Mouse (Mus musculus): ENCODE data around the gene Nrn1. TPM values are rescaled to one million over a fixed set of nuclear protein-coding genes. Genes with fewer than 3 reads are reported as not detected.

The Nrn1 gene
- polyA plus RNA-seq, 1 experiment from 2014 or later = 6.9 TPM

DNA sequence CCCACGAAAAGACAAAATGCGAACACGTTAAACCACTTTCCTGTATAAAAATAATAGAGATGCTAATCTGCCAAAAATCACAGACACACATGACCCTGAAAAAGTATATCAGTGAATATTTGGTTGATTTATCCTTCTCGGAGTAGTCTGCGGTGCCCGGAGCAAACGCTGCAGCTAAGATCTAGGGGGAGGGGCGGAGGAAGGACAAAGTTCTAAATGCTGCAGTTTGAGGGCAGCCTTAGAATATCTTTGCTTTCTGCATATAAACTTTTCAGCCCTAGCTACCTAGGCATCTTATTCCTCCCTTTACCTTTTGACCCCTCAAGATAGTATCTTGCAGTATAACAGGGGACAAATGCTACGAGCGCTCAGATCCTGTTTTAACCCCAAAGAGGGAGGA lies 1.4 kb downstream of the Nrn1 start:
- no peak overlapping the region for H3K27ac ChIP-seq (ENCODE audit: low read depth, low read length)
- H3K4me1 ChIP-seq (replicated peaks; ENCODE audit: control insufficient read depth, insufficient read depth, low read length) = no peaks in the 10 kb centered on the region; the same call in 1 of the 2 replicates
- 2% methylated on average over 10 of the region's 10 CpGs for WGBS
- no peak for DNase-seq (ENCODE audit: low spot score)
- no peak overlapping the region for H3K4me3 ChIP-seq (ENCODE audit: low read depth, low read length)
- H3K9me3 ChIP-seq (ENCODE audit: control insufficient read depth, low read length) = no peaks in the 10 kb centered on the region
- no peaks in the 10 kb centered on the region for H3K36me3 ChIP-seq (ENCODE audit: control insufficient read depth, insufficient read depth, low read length)
- H3K9ac ChIP-seq (ENCODE audit: low read depth, low read length) = no peak overlapping the region
- no peak overlapping the region for H3K4me2 ChIP-seq
- peaks cover 89% of the 10 kb centered on the region for H3K27me3 ChIP-seq (replicated peaks; ENCODE audit: control insufficient read depth, insufficient read depth, low read length)
- no peak for ATAC-seq (replicated peaks; ENCODE audit: low FRiP score)

GRCm38 (mm10) chr13:36732891-36733490 lies 1.9 kb downstream of the Nrn1 start:
- Histone ChIP-seq H3K4me3 (ENCODE audit: low read depth, low read length) (no peak overlapping the region), H3K27ac (ENCODE audit: low read depth, low read length) (no peak overlapping the region), H3K36me3 (ENCODE audit: control insufficient read depth, insufficient read depth, low read length) (no peaks in the 10 kb centered on the region), H3K4me2 (no peak overlapping the region), H3K9me3 (ENCODE audit: control insufficient read depth, low read length) (no peaks in the 10 kb centered on the region), H3K27me3 (replicated peaks; ENCODE audit: control insufficient read depth, insufficient read depth, low read length) (peaks cover 94% of the 10 kb centered on the region), H3K9ac (ENCODE audit: low read depth, low read length) (no peak overlapping the region), H3K4me1 (replicated peaks; ENCODE audit: control insufficient read depth, insufficient read depth, low read length) (no peaks in the 10 kb centered on the region; the same call in 1 of the 2 replicates)
- DNase-seq (ENCODE audit: low spot score) = no peak
- ATAC-seq (replicated peaks; ENCODE audit: low FRiP score) = no peak
- WGBS = 6% methylated on average over 6 of the region's 6 CpGs

DNA sequence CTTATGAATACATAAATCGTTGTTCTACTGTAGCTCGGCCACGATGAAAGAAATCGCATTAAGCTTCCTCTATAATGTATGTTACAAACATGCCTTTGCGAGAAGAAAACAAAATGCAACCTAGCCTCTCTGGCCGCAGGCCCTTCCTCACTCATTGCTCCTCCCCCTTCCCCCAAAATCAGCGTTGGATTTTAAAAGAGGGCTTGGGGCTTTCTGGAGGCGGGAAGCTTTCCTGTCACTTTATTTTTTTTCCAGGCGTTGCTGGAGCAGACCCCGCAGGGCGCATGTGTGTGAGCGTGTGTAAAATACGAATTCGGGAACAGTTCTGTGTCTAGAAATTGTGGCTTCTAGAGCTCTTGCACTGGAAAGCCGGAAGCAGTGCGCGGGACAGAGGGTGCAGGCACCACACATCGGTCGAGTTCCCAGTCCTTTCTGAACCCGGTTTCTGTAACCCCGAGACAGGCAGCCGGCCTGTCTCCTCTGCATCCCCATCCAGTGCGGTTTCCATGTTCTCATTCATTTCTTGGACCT lies 2.9 kb downstream of the Nrn1 start:
- no peak overlapping the region for H3K9ac ChIP-seq (ENCODE audit: low read depth, low read length)
- H3K27ac ChIP-seq (ENCODE audit: low read depth, low read length) = no peak overlapping the region
- DNase-seq (ENCODE audit: low spot score) (peak; percentile 39), ATAC-seq (replicated peaks; ENCODE audit: low FRiP score) (no peak)
- peaks cover under 1% of the 10 kb centered on the region; the same call in 1 of the 2 replicates for H3K4me1 ChIP-seq (replicated peaks; ENCODE audit: control insufficient read depth, insufficient read depth, low read length)
- H3K27me3 ChIP-seq (replicated peaks; ENCODE audit: control insufficient read depth, insufficient read depth, low read length) = peaks cover 99% of the 10 kb centered on the region
- H3K4me2 ChIP-seq = peak overlapping the region; percentile 38
- no peaks in the 10 kb centered on the region for H3K9me3 ChIP-seq (ENCODE audit: control insufficient read depth, low read length)
- under 1% methylated on average over 23 of the region's 23 CpGs for WGBS
- no peaks in the 10 kb centered on the region for H3K36me3 ChIP-seq (ENCODE audit: control insufficient read depth, insufficient read depth, low read length)
- peak overlapping the region; percentile 33 for H3K4me3 ChIP-seq (ENCODE audit: low read depth, low read length)

DNA sequence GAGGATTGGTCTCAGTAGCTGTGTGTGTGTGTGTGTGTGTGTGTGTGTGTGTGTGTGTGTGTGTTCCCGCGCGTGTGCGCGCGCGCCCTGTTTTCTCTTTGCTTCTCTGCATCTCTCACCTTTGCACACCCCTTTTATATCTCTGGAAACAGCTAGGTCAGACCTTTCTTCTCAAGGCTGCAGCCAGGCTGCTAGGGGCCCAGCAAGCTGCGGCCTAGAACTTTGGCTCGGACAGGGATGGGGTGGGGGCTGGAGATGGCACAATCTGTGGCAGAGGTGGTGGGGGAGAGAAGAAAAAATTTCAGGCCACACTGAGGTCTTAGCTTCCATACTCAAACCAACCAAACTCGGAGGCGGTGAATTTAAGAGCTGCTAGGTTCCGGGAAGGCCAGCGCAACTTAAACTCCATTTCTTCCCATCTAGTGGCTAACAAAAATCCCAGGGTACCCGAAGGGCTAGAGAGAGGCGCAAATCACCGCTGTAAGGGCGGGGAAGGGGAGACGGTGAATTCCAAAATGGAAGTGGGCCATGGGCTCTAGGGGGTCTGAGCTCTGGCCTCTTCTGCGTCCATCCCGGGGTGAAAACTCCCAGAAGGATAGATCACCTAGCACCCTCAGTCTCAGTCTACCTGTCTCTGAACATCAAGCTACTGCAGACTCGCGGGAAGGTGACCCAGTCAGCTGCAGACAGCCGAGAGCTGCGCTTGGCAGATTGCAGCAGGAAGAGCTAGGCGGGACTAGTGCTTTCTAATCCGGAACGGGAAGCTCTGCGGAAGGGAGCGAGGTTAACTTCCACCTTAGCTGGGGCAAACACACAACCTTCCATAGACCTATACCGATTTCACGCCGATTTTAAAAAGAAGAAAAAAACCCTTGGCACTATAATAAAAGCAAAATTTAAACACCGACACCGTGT lies 3.7 kb downstream of the Nrn1 start:
- peak overlapping the region; percentile 38 for H3K4me2 ChIP-seq
- 4% methylated on average over 34 of the region's 34 CpGs for WGBS
- no peaks in the 10 kb centered on the region for H3K9me3 ChIP-seq (ENCODE audit: control insufficient read depth, low read length)
- DNase-seq (ENCODE audit: low spot score) (peak; percentile 48), ATAC-seq (replicated peaks; ENCODE audit: low FRiP score) (no peak)
- no peak overlapping the region for H3K27ac ChIP-seq (ENCODE audit: low read depth, low read length)
- H3K4me1 ChIP-seq (replicated peaks; ENCODE audit: control insufficient read depth, insufficient read depth, low read length) = peaks cover 4% of the 10 kb centered on the region; the same call in 1 of the 2 replicates
- peak overlapping the region; percentile 33 for H3K4me3 ChIP-seq (ENCODE audit: low read depth, low read length)
- H3K36me3 ChIP-seq (ENCODE audit: control insufficient read depth, insufficient read depth, low read length) = no peaks in the 10 kb centered on the region
- H3K9ac ChIP-seq (ENCODE audit: low read depth, low read length) = no peak overlapping the region
- peaks cover 100% of the 10 kb centered on the region for H3K27me3 ChIP-seq (replicated peaks; ENCODE audit: control insufficient read depth, insufficient read depth, low read length)

DNA sequence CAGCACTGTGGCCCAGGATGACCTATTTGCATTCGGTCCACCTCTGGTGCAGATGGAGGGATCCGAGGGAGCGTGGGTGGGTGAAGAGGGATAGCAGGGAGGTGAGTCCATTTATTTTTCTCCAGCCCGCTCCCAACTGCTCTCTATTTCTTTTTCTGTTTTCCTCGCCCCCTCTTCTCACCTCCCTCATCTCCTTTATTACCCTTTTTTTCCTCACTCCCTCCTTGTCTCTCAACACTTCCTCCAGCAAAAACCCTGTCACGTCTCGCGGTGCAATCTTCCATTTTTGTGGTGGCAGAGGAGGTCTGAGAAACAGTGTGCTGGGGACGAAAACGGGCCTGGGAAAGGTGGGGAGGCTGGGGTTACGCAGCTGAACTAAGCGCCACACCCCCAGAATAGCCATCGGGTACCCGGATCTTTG lies 4.6 kb downstream of the Nrn1 start:
- no peak for DNase-seq (ENCODE audit: low spot score)
- Histone ChIP-seq H3K9ac (ENCODE audit: low read depth, low read length) (no peak overlapping the region), H3K27me3 (replicated peaks; ENCODE audit: control insufficient read depth, insufficient read depth, low read length) (peaks cover 99% of the 10 kb centered on the region), H3K36me3 (ENCODE audit: control insufficient read depth, insufficient read depth, low read length) (no peaks in the 10 kb centered on the region), H3K4me2 (no peak overlapping the region), H3K4me1 (replicated peaks; ENCODE audit: control insufficient read depth, insufficient read depth, low read length) (peaks cover 4% of the 10 kb centered on the region; the same call in 1 of the 2 replicates), H3K4me3 (ENCODE audit: low read depth, low read length) (no peak overlapping the region), H3K9me3 (ENCODE audit: control insufficient read depth, low read length) (no peaks in the 10 kb centered on the region), H3K27ac (ENCODE audit: low read depth, low read length) (no peak overlapping the region)
- no peak for ATAC-seq (replicated peaks; ENCODE audit: low FRiP score)
- 10% methylated on average over 14 of the region's 14 CpGs for WGBS

DNA sequence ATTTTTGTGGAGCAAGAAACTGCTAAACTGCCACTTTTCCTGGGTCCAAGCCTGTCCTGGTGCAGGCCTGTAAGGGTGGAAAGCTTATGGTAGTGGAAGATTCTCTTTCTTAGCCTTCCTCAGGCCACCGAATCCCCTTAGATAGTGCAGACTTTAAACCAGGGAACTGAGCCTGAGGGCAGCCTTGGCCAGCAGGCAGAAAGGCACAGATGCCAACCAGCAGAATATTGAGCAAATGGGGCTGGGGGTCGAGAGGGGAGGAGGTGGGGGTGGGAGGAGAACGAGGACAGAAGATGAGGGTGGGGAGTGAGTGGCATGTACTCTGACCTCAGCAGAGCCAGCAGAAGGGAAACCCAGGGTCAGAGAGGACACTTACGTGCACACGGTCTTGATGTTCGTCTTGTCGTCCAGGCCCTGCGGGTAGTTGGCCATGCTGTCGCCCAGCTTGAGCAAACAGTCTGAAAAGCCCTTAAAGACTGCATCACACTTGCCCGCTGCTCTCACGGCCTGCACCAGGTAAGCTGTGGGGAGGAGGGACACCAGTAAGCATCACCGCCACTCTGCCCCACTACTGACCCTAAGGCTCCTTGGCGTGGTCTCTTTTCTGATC lies 5.1 kb downstream of the Nrn1 start:
- DNase-seq (ENCODE audit: low spot score) (no peak), ATAC-seq (replicated peaks; ENCODE audit: low FRiP score) (no peak)
- Histone ChIP-seq H3K4me1 (replicated peaks; ENCODE audit: control insufficient read depth, insufficient read depth, low read length) (peaks cover 4% of the 10 kb centered on the region; the same call in 1 of the 2 replicates), H3K9ac (ENCODE audit: low read depth, low read length) (no peak overlapping the region), H3K4me3 (ENCODE audit: low read depth, low read length) (no peak overlapping the region), H3K9me3 (ENCODE audit: control insufficient read depth, low read length) (no peaks in the 10 kb centered on the region), H3K27ac (ENCODE audit: low read depth, low read length) (no peak overlapping the region), H3K36me3 (ENCODE audit: control insufficient read depth, insufficient read depth, low read length) (no peaks in the 10 kb centered on the region), H3K4me2 (no peak overlapping the region), H3K27me3 (replicated peaks; ENCODE audit: control insufficient read depth, insufficient read depth, low read length) (peaks cover 99% of the 10 kb centered on the region)
- WGBS = 6% methylated on average over 13 of the region's 13 CpGs

- no peak overlapping the region for H3K9ac ChIP-seq (ENCODE audit: low read depth, low read length)
- H3K9me3 ChIP-seq (ENCODE audit: control insufficient read depth, low read length) = no peaks in the 10 kb centered on the region
- H3K4me1 ChIP-seq (replicated peaks; ENCODE audit: control insufficient read depth, insufficient read depth, low read length) = peaks cover 4% of the 10 kb centered on the region; the same call in 1 of the 2 replicates
- no peak overlapping the region for H3K27ac ChIP-seq (ENCODE audit: low read depth, low read length)
- no peak overlapping the region for H3K4me2 ChIP-seq
- H3K27me3 ChIP-seq (replicated peaks; ENCODE audit: control insufficient read depth, insufficient read depth, low read length) = peaks cover 99% of the 10 kb centered on the region
- no peak overlapping the region for H3K4me3 ChIP-seq (ENCODE audit: low read depth, low read length)
- ATAC-seq (replicated peaks; ENCODE audit: low FRiP score) = no peak
- DNase-seq (ENCODE audit: low spot score) = no peak
- H3K36me3 ChIP-seq (ENCODE audit: control insufficient read depth, insufficient read depth, low read length) = no peaks in the 10 kb centered on the region
- WGBS = 5% methylated on average over 5 of the region's 5 CpGs
These were observed 6.4 kb downstream of the Nrn1 start for GRCm38 (mm10) chr13:36728509-36728908.

DNA sequence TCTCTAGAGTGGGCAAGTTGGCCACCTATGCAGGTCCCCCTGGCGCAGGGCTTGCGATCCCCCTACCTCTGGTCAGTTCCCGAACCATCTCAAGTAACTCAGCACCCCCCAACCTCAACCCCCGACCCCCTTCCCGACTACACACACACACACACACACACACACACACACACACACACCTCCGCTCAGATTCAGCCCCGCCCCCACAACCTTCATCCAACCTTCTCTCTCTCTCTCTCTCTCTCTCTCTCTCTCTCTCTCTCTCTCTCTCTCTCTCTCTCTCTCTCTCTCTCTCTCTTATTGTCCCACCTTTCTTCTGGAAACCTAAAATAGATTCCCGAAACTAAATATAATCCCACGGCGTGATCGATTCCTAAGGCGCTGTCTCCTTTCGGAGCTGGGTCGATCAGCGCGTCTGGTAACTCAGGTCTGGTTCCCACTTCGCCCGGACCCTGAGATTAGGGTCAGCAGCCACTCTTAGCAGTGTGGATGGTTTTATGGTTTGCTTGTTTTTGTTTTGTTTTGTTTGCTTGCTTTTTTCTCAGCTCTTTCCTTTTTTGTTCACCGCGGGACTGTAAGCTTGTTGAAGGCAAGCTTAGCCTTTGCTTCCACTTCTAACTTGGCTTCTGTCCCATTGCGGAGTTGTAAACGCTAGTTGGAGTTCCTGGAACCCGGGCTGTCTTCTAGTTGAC lies 7.0 kb downstream of the Nrn1 start:
- H3K9me3 ChIP-seq (ENCODE audit: control insufficient read depth, low read length) = no peaks in the 10 kb centered on the region
- H3K27ac ChIP-seq (ENCODE audit: low read depth, low read length) = no peak overlapping the region
- peak overlapping the region; percentile 56 for H3K4me2 ChIP-seq
- 2% methylated on average over 21 of the region's 23 CpGs for WGBS
- DNase-seq (ENCODE audit: low spot score) = no peak
- peaks cover 4% of the 10 kb centered on the region; the same call in 1 of the 2 replicates for H3K4me1 ChIP-seq (replicated peaks; ENCODE audit: control insufficient read depth, insufficient read depth, low read length)
- no peak overlapping the region for H3K9ac ChIP-seq (ENCODE audit: low read depth, low read length)
- no peaks in the 10 kb centered on the region for H3K36me3 ChIP-seq (ENCODE audit: control insufficient read depth, insufficient read depth, low read length)
- H3K27me3 ChIP-seq (replicated peaks; ENCODE audit: control insufficient read depth, insufficient read depth, low read length) = peaks cover 99% of the 10 kb centered on the region
- H3K4me3 ChIP-seq (ENCODE audit: low read depth, low read length) = peak overlapping the region; percentile 32; the same call in 1 of the 2 replicates
- ATAC-seq (replicated peaks; ENCODE audit: low FRiP score) = no peak
